Mouse (Mus musculus): ENCODE data around the gene Ctsr. TPM values are rescaled to one million over a fixed set of nuclear protein-coding genes. Genes with fewer than 3 reads are reported as not detected.

Ctsr gene
- polyA plus RNA-seq (2012; rRNA removed; ENCODE audit: low replicate concordance) = not detected in 2 replicates

DNA sequence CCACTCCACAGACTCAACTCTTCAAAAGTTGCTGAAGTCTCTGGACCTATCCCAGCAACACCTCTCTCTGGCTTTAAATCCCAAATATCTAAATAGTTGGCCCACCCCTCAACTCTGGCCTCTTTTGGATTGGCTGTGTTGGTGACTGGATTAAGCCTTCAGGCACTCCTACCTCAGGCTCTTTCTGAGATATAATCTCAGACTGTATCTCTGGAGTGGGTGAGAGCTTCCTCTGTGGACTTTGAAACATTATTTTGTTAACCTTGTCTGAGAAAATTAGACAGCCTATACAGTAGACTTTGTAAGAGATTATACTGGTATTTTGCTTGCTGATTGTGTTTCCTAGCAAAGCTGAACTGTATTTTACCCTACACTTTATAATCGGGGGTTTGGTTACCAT lies at the start of gene Ctsr:
Gene Ctsr, minus strand, starts transcription at position 101 of the 400 bp plus-strand sequence.

DNA sequence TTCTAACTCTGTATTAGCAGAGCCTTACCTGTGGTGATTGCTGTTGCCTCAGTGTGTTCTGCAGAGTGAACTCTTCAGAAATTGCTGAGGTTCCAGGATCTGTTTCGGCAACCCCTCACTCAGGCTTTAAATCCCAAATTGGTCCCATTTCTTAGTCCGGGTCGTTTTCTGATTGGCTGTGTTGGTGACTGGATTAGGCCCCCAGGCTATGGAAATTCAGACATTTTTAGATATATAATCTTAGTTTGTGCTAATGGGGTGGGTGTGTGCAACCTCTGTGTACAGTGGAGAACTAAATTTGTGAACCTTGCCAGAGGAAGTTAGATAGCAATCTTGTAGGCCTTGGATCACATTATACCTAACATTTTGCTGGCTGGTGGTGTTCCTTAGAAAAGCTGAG lies 39.3 kb upstream of the Ctsr start, which contains the start of gene Cts6:
Gene Cts6, minus strand, starts transcription at position 101 of the 400 bp plus-strand sequence.

Other genes starting within 250 kb of the Ctsr start
- gene Gm49393, start 228.7 kb downstream of the Ctsr start, polyA plus RNA-seq (2012; rRNA removed; ENCODE audit: low replicate concordance) = not detected in 2 replicates
- 4.6 and 5.1 TPM in 2 replicates for gene Gm49391, start 227.7 kb downstream of the Ctsr start, polyA plus RNA-seq (2012; rRNA removed; ENCODE audit: low replicate concordance)
- gene Ctla2a, start 227.6 kb downstream of the Ctsr start, polyA plus RNA-seq (2012; rRNA removed; ENCODE audit: low replicate concordance) = 25.2 and 37.4 TPM in 2 replicates
- not detected in 2 replicates for gene Tpbpa, start 222.3 kb downstream of the Ctsr start, polyA plus RNA-seq (2012; rRNA removed; ENCODE audit: low replicate concordance)
- not detected in 2 replicates for gene Ctsj, start 158.3 kb downstream of the Ctsr start, polyA plus RNA-seq (2012; rRNA removed; ENCODE audit: low replicate concordance)
- gene Ctsq, start 123.6 kb downstream of the Ctsr start, polyA plus RNA-seq (2012; rRNA removed; ENCODE audit: low replicate concordance) = not detected in 2 replicates
- not detected in 2 replicates for gene Cts6, start 39.2 kb upstream of the Ctsr start, polyA plus RNA-seq (2012; rRNA removed; ENCODE audit: low replicate concordance)
- gene Cts8, start 91.1 kb upstream of the Ctsr start, polyA plus RNA-seq (2012; rRNA removed; ENCODE audit: low replicate concordance) = not detected in 2 replicates
- gene Gm49398, start 124.6 kb upstream of the Ctsr start, polyA plus RNA-seq (2012; rRNA removed; ENCODE audit: low replicate concordance) = not detected in 2 replicates
- not detected in 2 replicates for gene Cts7, start 193.9 kb upstream of the Ctsr start, polyA plus RNA-seq (2012; rRNA removed; ENCODE audit: low replicate concordance)